Mouse (Mus musculus) hindbrain, embryonic 12.5 days (tissue): Measurements from ENCODE around the gene Ranbp17. TPM values are rescaled to one million over a fixed set of nuclear protein-coding genes. Genes with fewer than 3 reads are reported as not detected.

ENCODE experiments used
- ATAC-seq: fragments of 200-750 bp; cut with Nextera tagmentation; 2 replicates; pipeline ENCODE4 v1.8.0; 2017; ENCODE audit warnings: moderate TSS enrichment; ENCODE audit not compliant: low FRiP score
- H3K27ac ChIP-seq: fragments of 300-500 bp; sonication (generic); 2 replicates; pipeline ENCODE4 v1.5.1; 2016; ENCODE audit warnings: mild to moderate bottlenecking
- H3K27me3 ChIP-seq: fragments of 300-500 bp; sonication (generic); 2 replicates; pipeline ENCODE4 v1.6.1; 2016; ENCODE audit warnings: mild to moderate bottlenecking
- H3K36me3 ChIP-seq: fragments of 300-500 bp; sonication (generic); 2 replicates; pipeline ENCODE4 v1.6.1; 2016; ENCODE audit warnings: mild to moderate bottlenecking
- H3K4me1 ChIP-seq: fragments of 300-500 bp; sonication (generic); 2 replicates; pipeline ENCODE4 v1.6.1; 2016
- H3K4me2 ChIP-seq: fragments of 300-500 bp; sonication (generic); replicated peaks from 2 replicates; pipeline ENCODE4 v1.6.1; 2016; ENCODE audit warnings: mild to moderate bottlenecking
- H3K4me3 ChIP-seq: fragments of 300-500 bp; sonication (generic); 2 replicates; pipeline ENCODE4 v1.5.1; 2016; ENCODE audit warnings: mild to moderate bottlenecking
- H3K9ac ChIP-seq: fragments of 300-500 bp; sonication (generic); 2 replicates; pipeline ENCODE4 v1.6.1; 2016; ENCODE audit warnings: mild to moderate bottlenecking, moderate library complexity
- H3K9me3 ChIP-seq: fragments of 300-500 bp; sonication (generic); replicated peaks from 2 replicates; pipeline ENCODE4 v1.6.1; 2016; ENCODE audit warnings: mild to moderate bottlenecking
- WGBS: fragments of 180-500 bp; shearing (Covaris S2); methylation state at CpG from one replicate; pipeline ENCODE4 v1.1.7; 2016; 5-methylcytosine and 5-hydroxymethylcytosine counted together
- polyA plus RNA-seq: library from polyadenylated mRNA; unstranded; fragments of >200 nt; fragmentation: Nextera tagmentation; extraction: Ambion mirVana; gene quantifications from 2 replicates; pipeline ENCODE4 v1.2.1, GENCODE M21; 2016

The Ranbp17 gene
- polyA plus RNA-seq, 1 experiment from 2014 or later = 11.9 TPM

DNA sequence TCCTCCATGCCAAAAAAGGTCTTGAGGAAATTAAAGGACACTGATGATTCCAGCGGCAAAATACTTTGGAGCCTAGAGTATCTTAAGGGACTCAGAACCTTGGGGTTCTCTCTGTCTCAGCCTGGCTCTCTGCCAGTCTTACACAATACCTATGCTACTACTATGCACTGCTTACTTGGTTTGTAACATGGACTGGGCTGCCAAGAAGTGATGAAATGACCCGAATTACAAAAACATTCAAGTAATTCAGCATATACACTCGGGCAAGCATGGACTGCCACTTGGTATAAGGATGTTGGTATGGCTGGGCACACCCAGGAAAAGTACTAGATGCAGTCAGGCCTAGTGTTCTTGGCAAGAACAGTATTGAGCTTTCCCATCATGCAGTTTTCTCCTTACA lies 114.8 kb downstream of the Ranbp17 start:
- no peak overlapping the region for H3K9ac ChIP-seq
- ATAC-seq = no peak

DNA sequence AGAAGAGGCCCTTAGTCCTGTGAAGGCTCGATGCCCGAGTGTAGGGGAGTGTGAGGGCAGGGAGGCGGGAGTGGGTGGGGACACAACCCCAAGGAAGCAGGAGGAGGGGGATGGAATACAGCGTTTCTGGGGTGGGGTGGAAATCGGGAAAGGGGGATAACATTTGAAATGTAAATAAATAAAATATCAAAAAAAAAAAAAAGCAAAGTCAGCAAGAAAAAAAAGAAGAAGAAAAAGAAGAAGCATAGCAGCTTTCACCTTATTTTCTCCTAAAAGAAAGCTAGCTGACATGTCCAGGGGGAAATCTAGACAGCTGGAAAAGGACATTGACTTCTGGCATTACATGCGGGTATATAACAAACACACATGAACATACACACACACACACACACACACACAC lies 117.3 kb downstream of the Ranbp17 start:
- Histone ChIP-seq H3K27ac (no peak overlapping the region), H3K9ac (no peak overlapping the region), H3K4me1 (no peaks in the 10 kb centered on the region), H3K9me3 (no peaks in the 10 kb centered on the region), H3K27me3 (no peaks in the 10 kb centered on the region), H3K4me3 (no peak overlapping the region), H3K4me2 (no peak overlapping the region), H3K36me3 (no peaks in the 10 kb centered on the region)
- no peak for ATAC-seq
- WGBS = 79% methylated on average over 6 of the region's 6 CpGs

More for the DNA sequence above, 114.8 kb downstream of the Ranbp17 start:
- no peak overlapping the region for H3K4me2 ChIP-seq
- H3K36me3 ChIP-seq = no peaks in the 10 kb centered on the region
- no peak overlapping the region for H3K27ac ChIP-seq
- 89% methylated on average over 3 of the region's 3 CpGs for WGBS
- H3K4me3 ChIP-seq = no peak overlapping the region
- no peaks in the 10 kb centered on the region for H3K27me3 ChIP-seq
- no peaks in the 10 kb centered on the region for H3K9me3 ChIP-seq
- H3K4me1 ChIP-seq = no peaks in the 10 kb centered on the region

DNA sequence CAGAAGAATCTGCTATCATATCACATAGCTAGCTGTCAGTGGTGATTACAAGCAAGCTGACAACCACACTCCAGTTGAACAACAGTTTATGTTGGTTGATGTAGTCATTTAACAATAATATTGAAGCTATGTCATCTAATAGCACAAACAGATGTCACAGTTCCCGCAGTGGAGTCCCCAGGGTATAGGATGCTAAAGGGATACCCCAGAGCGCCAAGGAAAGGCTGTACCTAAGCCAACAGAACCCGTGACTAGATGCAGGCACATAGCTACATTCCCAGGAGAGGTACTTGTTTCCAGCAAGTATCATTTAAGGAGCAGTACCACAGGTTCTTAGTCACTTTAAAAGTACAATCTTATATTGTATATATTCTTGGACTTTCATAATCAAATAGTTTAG lies 119.5 kb downstream of the Ranbp17 start:
- H3K9ac ChIP-seq = no peak overlapping the region
- ATAC-seq = no peak
- H3K27me3 ChIP-seq = no peaks in the 10 kb centered on the region
- no peaks in the 10 kb centered on the region for H3K36me3 ChIP-seq
- 72% methylated on average over 3 of the region's 3 CpGs for WGBS
- no peak overlapping the region for H3K27ac ChIP-seq
- H3K4me3 ChIP-seq = no peak overlapping the region
- H3K9me3 ChIP-seq = no peaks in the 10 kb centered on the region
- no peak overlapping the region for H3K4me2 ChIP-seq
- no peaks in the 10 kb centered on the region for H3K4me1 ChIP-seq

- 88% methylated on average over 2 of the region's 2 CpGs for WGBS
- ATAC-seq = no peak
- Histone ChIP-seq H3K36me3 (no peaks in the 10 kb centered on the region), H3K27me3 (no peaks in the 10 kb centered on the region), H3K27ac (no peak overlapping the region), H3K4me2 (no peak overlapping the region), H3K4me1 (no peaks in the 10 kb centered on the region), H3K4me3 (no peak overlapping the region), H3K9me3 (no peaks in the 10 kb centered on the region), H3K9ac (no peak overlapping the region)
These were observed 124.9 kb downstream of the Ranbp17 start for GRCm38 (mm10) chr11:33388685-33389084.

DNA sequence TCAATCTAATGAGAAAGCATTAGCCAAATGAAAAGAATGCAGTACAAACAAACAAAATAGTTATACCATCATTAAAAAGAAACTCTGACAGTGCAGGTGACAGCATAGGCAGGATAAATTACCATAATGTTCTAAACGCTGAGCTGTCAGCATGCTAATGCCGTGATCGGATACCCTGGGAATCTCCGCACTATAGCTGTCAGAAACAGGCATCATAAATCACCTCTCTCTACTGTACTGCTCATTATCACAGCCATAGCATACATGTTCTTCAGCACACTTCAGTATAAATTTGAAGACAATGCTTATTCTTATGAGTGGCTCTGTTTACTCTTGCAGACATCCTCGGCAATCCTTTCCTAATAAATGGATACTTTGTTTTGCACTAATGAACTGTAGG lies 151.7 kb downstream of the Ranbp17 start:
- Histone ChIP-seq H3K27me3 (no peaks in the 10 kb centered on the region), H3K4me3 (no peak overlapping the region), H3K27ac (peak overlapping the region; percentile 48; the same call in 1 of the 2 replicates), H3K9me3 (no peaks in the 10 kb centered on the region), H3K4me1 (peaks cover 6% of the 10 kb centered on the region; the same call in 1 of the 2 replicates), H3K36me3 (no peaks in the 10 kb centered on the region), H3K4me2 (no peak overlapping the region), H3K9ac (no peak overlapping the region)
- peak; percentile 88 for ATAC-seq
- 58% methylated on average over 5 of the region's 5 CpGs for whole genome bisulfite sequencing

GRCm38 (mm10) chr11:33349269-33349668 lies 164.3 kb downstream of the Ranbp17 start:
- Histone ChIP-seq H3K4me2 (no peak overlapping the region), H3K27me3 (no peaks in the 10 kb centered on the region), H3K4me1 (no peaks in the 10 kb centered on the region), H3K4me3 (no peak overlapping the region), H3K9me3 (no peaks in the 10 kb centered on the region), H3K9ac (no peak overlapping the region), H3K36me3 (no peaks in the 10 kb centered on the region), H3K27ac (no peak overlapping the region)
- 80% methylated on average over 2 of the region's 2 CpGs for WGBS
- no peak for ATAC-seq

GRCm38 (mm10) chr11:33342061-33342460 lies 171.5 kb downstream of the Ranbp17 start:
- Histone ChIP-seq H3K27me3 (no peaks in the 10 kb centered on the region), H3K9ac (no peak overlapping the region), H3K4me3 (no peak overlapping the region), H3K4me1 (no peaks in the 10 kb centered on the region), H3K36me3 (no peaks in the 10 kb centered on the region), H3K27ac (no peak overlapping the region), H3K9me3 (no peaks in the 10 kb centered on the region), H3K4me2 (no peak overlapping the region)
- no peak for ATAC-seq
- WGBS = 74% methylated on average over 2 of the region's 2 CpGs

DNA sequence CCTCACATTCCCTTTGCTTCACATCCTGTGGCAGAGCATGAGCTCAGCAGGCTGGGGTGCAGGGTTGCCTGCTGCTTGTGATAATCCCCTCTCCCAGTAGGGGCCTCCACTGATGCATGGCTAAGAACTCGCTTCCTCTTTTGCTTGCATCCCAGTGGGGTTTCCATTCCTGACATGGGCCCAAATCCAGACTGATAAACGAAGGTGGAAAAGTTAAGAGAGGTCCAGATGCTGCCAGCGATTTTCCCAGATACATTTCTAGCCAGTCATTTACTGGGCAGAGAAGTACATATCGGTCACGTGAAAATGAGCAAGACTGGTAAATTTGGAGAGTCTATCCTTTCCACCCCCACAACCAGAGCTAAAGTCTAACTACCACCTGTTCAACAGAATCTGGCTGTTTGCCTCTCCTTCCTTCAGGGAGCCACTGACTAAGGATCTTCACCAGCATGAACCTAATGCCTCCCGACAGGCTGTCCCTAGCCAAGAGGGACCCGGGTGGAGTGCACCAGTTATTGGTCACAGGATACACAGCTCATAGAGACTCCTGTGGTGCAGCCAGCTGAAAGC lies 176.9 kb downstream of the Ranbp17 start:
- H3K4me3 ChIP-seq = no peak overlapping the region
- H3K9ac ChIP-seq = no peak overlapping the region
- no peaks in the 10 kb centered on the region for H3K27me3 ChIP-seq
- H3K36me3 ChIP-seq = no peaks in the 10 kb centered on the region
- no peak for ATAC-seq
- no peak overlapping the region for H3K4me2 ChIP-seq
- H3K27ac ChIP-seq = no peak overlapping the region
- 35% methylated on average over 7 of the region's 7 CpGs for WGBS
- H3K4me1 ChIP-seq = peaks cover 3% of the 10 kb centered on the region; the same call in 1 of the 2 replicates
- H3K9me3 ChIP-seq = no peaks in the 10 kb centered on the region

DNA sequence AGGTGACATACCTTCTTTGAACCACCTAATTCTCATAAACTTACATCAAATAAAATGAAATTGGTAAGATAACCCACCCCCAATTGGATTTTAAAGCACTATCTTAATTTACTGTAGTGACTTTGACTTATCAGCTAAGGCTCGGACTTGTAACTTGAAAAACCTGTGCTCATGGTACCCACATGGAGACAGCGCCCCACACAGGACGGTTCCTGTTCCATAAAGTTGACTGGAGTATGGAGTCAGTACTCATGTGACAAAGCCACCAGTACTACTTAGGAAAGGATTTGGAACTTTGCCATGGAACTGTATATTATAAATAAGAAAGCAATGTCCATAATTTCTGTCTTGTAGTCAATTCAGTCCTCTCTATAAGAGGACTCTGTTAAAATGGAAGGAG lies 177.9 kb downstream of the Ranbp17 start:
- 93% methylated on average over 3 of the region's 3 CpGs for WGBS
- Histone ChIP-seq H3K4me3 (no peak overlapping the region), H3K4me1 (peaks cover 3% of the 10 kb centered on the region; the same call in 1 of the 2 replicates), H3K4me2 (no peak overlapping the region), H3K9me3 (no peaks in the 10 kb centered on the region), H3K36me3 (no peaks in the 10 kb centered on the region), H3K27me3 (no peaks in the 10 kb centered on the region), H3K9ac (no peak overlapping the region), H3K27ac (no peak overlapping the region)
- ATAC-seq = no peak

GRCm38 (mm10) chr11:33332137-33332536 lies 181.4 kb downstream of the Ranbp17 start:
- Histone ChIP-seq H3K27ac (no peak overlapping the region), H3K4me3 (no peak overlapping the region), H3K9ac (no peak overlapping the region), H3K4me1 (peaks cover 3% of the 10 kb centered on the region; the same call in 1 of the 2 replicates), H3K36me3 (no peaks in the 10 kb centered on the region), H3K9me3 (no peaks in the 10 kb centered on the region), H3K27me3 (no peaks in the 10 kb centered on the region), H3K4me2 (no peak overlapping the region)
- no peak for ATAC-seq
- 45% methylated on average over 5 of the region's 5 CpGs for WGBS

GRCm38 (mm10) chr11:33319006-33319611 lies 194.4 kb downstream of the Ranbp17 start:
- no peaks in the 10 kb centered on the region for H3K27me3 ChIP-seq
- 90% methylated on average over 7 of the region's 7 CpGs for WGBS
- H3K4me3 ChIP-seq = no peak overlapping the region
- no peak overlapping the region for H3K27ac ChIP-seq
- no peaks in the 10 kb centered on the region for H3K9me3 ChIP-seq
- peaks cover 2% of the 10 kb centered on the region; the same call in 1 of the 2 replicates for H3K36me3 ChIP-seq
- H3K9ac ChIP-seq = no peak overlapping the region
- no peaks in the 10 kb centered on the region for H3K4me1 ChIP-seq
- H3K4me2 ChIP-seq = no peak overlapping the region
- ATAC-seq = no peak

- no peaks in the 10 kb centered on the region for H3K36me3 ChIP-seq
- no peak overlapping the region for H3K9ac ChIP-seq
- no peaks in the 10 kb centered on the region for H3K27me3 ChIP-seq
- no peak overlapping the region for H3K4me2 ChIP-seq
- H3K4me1 ChIP-seq = no peaks in the 10 kb centered on the region
- H3K4me3 ChIP-seq = no peak overlapping the region
- no peak overlapping the region for H3K27ac ChIP-seq
- no peak for ATAC-seq
- 76% methylated on average over 4 of the region's 4 CpGs for WGBS
- no peaks in the 10 kb centered on the region for H3K9me3 ChIP-seq
These were observed 204.0 kb downstream of the Ranbp17 start for GRCm38 (mm10) chr11:33309566-33309965.

DNA sequence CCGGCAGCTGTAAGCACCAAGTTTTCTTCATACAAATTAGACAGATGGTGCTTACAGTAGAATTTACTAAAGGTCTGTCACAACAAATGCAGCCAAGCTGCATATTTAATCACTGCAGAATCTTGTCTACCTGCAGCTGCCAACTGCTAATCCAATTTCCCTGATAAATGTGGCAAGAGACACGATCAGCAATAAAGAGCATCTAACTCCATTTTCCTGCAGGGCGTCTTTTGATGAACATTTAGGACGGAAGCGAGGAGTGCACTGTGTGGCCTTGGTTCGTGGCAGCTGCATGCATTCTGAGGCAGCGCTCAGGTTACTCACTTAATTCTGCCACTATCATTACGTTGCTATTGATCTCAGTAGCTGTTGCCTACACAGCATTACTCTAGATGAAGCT lies 212.7 kb downstream of the Ranbp17 start:
- no peaks in the 10 kb centered on the region for H3K27me3 ChIP-seq
- ATAC-seq = peak; percentile 32
- no peak overlapping the region for H3K9ac ChIP-seq
- no peaks in the 10 kb centered on the region for H3K9me3 ChIP-seq
- no peak overlapping the region for H3K4me2 ChIP-seq
- no peaks in the 10 kb centered on the region for H3K36me3 ChIP-seq
- H3K4me3 ChIP-seq = no peak overlapping the region
- no peak overlapping the region for H3K27ac ChIP-seq
- WGBS = 42% methylated on average over 8 of the region's 8 CpGs
- peaks cover 13% of the 10 kb centered on the region; the same call in 1 of the 2 replicates for H3K4me1 ChIP-seq
